Mouse (Mus musculus) heart, adult 2 months (tissue): ENCODE data around the gene Psmd12.

Experiments used
- CTCF ChIP-seq: fragments of 200-600 bp; IDR thresholded peaks from 2 replicates; pipeline ENCODE4 v1.8.1; 2022; ENCODE audit warnings: antibody characterized with exemption, mild to moderate bottlenecking, moderate library complexity
- POLR2A ChIP-seq: fragments of 200-500 bp; IDR thresholded peaks from 2 replicates; pipeline ENCODE4 v1.6.1; 2011; ENCODE audit warnings: mild to moderate bottlenecking, low read depth, low read length, control low read depth; ENCODE audit not compliant: insufficient read depth

- TF ChIP-seq CTCF (no peak), POLR2A (no peak)
These were observed 47.9 kb upstream of the Psmd12 start for GRCm38 (mm10) chr11:107431197-107431965.
